8 mouse cellular contexts compared by ENCODE assay signal in the genomic region with DNA sequence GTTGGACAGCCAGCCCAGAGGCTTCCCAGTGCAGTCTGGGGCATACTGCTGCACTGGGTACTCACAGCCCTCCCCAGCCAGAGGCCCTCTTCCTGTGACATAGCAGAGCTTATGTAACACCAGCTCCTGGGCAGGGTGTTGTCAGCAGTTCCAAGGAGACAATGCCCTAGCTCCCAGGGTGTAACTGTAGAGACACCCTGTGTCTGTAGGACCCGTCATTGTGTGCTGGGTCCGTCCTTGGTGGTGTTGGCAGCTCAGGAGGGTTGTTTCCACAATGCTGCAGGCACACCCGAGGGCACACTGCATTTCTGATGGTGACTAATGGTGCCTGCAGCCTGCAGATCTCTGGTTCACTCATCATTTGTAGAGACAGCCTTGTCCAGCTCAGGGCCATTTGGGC. TPM values are rescaled to one million over a fixed set of nuclear protein-coding genes. Genes with fewer than 3 reads are reported as not detected.
DNase-seq lines count a peak whose midpoint lies in the region; ATAC-seq and TF ChIP-seq lines count a peak whose summit lies in the region.
"Had no signal": no experiment of that assay in that cellular context is flagged by ENCODE, and none has a peak within 500 bp of the region (broad histone marks: within the 10 kb centered on the region; RNA-seq: fewer than 3 reads in every experiment).

No protein-coding gene starts in this region.

- no peaks in the 10 kb centered on the region for H3K36me3 ChIP-seq in midbrain, embryonic 10.5 days
- no peaks in the 10 kb centered on the region for H3K36me3 ChIP-seq in midbrain, postnatal 0 days (ENCODE audit: insufficient read depth, low read length)
- H3K36me3 ChIP-seq in neural tube, embryonic 13.5 days, result no peaks in the 10 kb centered on the region

- TF ChIP-seq CTCF in midbrain, postnatal 0 days (IDR thresholded peaks at IDR 0.05), result no peak

- 63% methylated on average over 3 of the region's 3 CpGs for WGBS in midbrain, embryonic 10.5 days
- WGBS in midbrain, postnatal 0 days, result 46% methylated on average over 3 of the region's 3 CpGs
- 26% methylated on average over 3 of the region's 3 CpGs for WGBS in neural tube, embryonic 13.5 days

- peaks cover 10% of the 10 kb centered on the region; the same call in 1 of the 2 replicates for H3K27me3 ChIP-seq in midbrain, embryonic 10.5 days (ENCODE audit: low read depth, poor library complexity, severe bottlenecking)
- H3K27me3 ChIP-seq in midbrain, postnatal 0 days (ENCODE audit: insufficient read depth, low read length), result no peaks in the 10 kb centered on the region
- H3K27me3 ChIP-seq in neural tube, embryonic 13.5 days, result no peaks in the 10 kb centered on the region

- no peak overlapping the region for H3K4me2 ChIP-seq in midbrain, postnatal 0 days (ENCODE audit: low read depth, low read length, poor library complexity, severe bottlenecking)
- no peak overlapping the region for H3K4me2 ChIP-seq in neural tube, embryonic 13.5 days

- no peaks in the 10 kb centered on the region for H3K9me3 ChIP-seq in midbrain, embryonic 10.5 days (replicated peaks)
- no peaks in the 10 kb centered on the region for H3K9me3 ChIP-seq in midbrain, postnatal 0 days (ENCODE audit: low read length)
- H3K9me3 ChIP-seq in neural tube, embryonic 13.5 days, result no peaks in the 10 kb centered on the region

- peaks cover 83% of the 10 kb centered on the region for H3K4me1 ChIP-seq in midbrain, embryonic 10.5 days
- H3K4me1 ChIP-seq in midbrain, postnatal 0 days (ENCODE audit: insufficient read depth, low read length), result peaks cover 12% of the 10 kb centered on the region; the same call in 1 of the 2 replicates
- H3K4me1 ChIP-seq in neural tube, embryonic 13.5 days (replicated peaks), result peaks cover 79% of the 10 kb centered on the region

- peak overlapping the region; percentile 90 for H3K27ac ChIP-seq in midbrain, embryonic 10.5 days (replicated peaks)
- no peak overlapping the region for H3K27ac ChIP-seq in midbrain, postnatal 0 days (ENCODE audit: low read depth, low read length)
- peak overlapping the region; percentile 92 for H3K27ac ChIP-seq in neural tube, embryonic 13.5 days (replicated peaks)
- H3K27ac ChIP-seq: liver, embryonic 14.5 days had no signal

- H3K4me3 ChIP-seq in midbrain, embryonic 10.5 days, result no peak overlapping the region
- no peak overlapping the region for H3K4me3 ChIP-seq in midbrain, postnatal 0 days (ENCODE audit: low read depth, low read length)
- H3K4me3 ChIP-seq in neural tube, embryonic 13.5 days, result no peak overlapping the region

- H3K9ac ChIP-seq in midbrain, postnatal 0 days (replicated peaks; ENCODE audit: low read length, poor library complexity, severe bottlenecking), result no peak overlapping the region
- no peak overlapping the region; the same call in 1 of the 2 replicates for H3K9ac ChIP-seq in neural tube, embryonic 13.5 days
- H3K9ac ChIP-seq: liver, embryonic 14.5 days had no signal

- no peak for DNase-seq in midbrain, embryonic 10.5 days (ENCODE audit: low spot score)
- no peak for DNase-seq in midbrain, postnatal 0 days (ENCODE audit: low spot score)
- peak; percentile 54 for DNase-seq in kidney, postnatal 14 days
- DNase-seq in frontal cortex, postnatal 10 days (ENCODE audit: low spot score in 2 of 2), result no peak
- no peak for DNase-seq in testis, postnatal 14 days (ENCODE audit: low spot score)

- ATAC-seq in midbrain, postnatal 0 days (ENCODE audit: low FRiP score), result no peak
- peak; percentile 75 for ATAC-seq in common myeloid progenitor, adult 5-6 weeks (replicated peaks; ENCODE audit: low read depth, poor library complexity, severe bottlenecking)
- ATAC-seq in neural tube, embryonic 13.5 days (ENCODE audit: low read depth), result no peak

RNA-seq across cellular contexts. Expression of gene Tpra1, which starts 24.8 kb away (rescaled TPM):
- polyA plus RNA-seq in midbrain, embryonic 10.5 days (2016; fragmentation: Nextera tagmentation; extraction: Ambion mirVana), result 56.0 and 57.6 TPM in 2 replicates
- 65.7 and 69.7 TPM in 2 replicates for total RNA-seq in midbrain, postnatal 0 days (2014; rRNA removed)
- polyA plus RNA-seq in midbrain, postnatal 0 days (2015; fragmentation: Nextera tagmentation; extraction: Ambion mirVana), result 52.7 and 67.5 TPM in 2 replicates
- total RNA-seq in common myeloid progenitor, adult 5-6 weeks (2017), result 27.9 and 32.5 TPM in 2 replicates
- polyA plus RNA-seq in neural tube, embryonic 13.5 days (2015; fragmentation: Nextera tagmentation; extraction: Ambion mirVana), result 75.6 and 76.1 TPM in 2 replicates

RNA-seq across cellular contexts. Expression of gene Mcm2, which starts 28.3 kb away (rescaled TPM):
- polyA plus RNA-seq in midbrain, embryonic 10.5 days (2016; fragmentation: Nextera tagmentation; extraction: Ambion mirVana), result 290 and 301 TPM in 2 replicates
- total RNA-seq in midbrain, postnatal 0 days (2014; rRNA removed), result 11.4 and 16.2 TPM in 2 replicates
- polyA plus RNA-seq in midbrain, postnatal 0 days (2015; fragmentation: Nextera tagmentation; extraction: Ambion mirVana), result 7.6 and 7.7 TPM in 2 replicates
- 188 TPM in 2 replicates for total RNA-seq in common myeloid progenitor, adult 5-6 weeks (2017)
- polyA plus RNA-seq in neural tube, embryonic 13.5 days (2015; fragmentation: Nextera tagmentation; extraction: Ambion mirVana), result 33.5 and 40.5 TPM in 2 replicates

RNA-seq across cellular contexts. Expression of gene Podxl2, which starts 52.0 kb away (rescaled TPM):
- polyA plus RNA-seq in midbrain, embryonic 10.5 days (2016; fragmentation: Nextera tagmentation; extraction: Ambion mirVana), result 69.4 and 117 TPM in 2 replicates
- total RNA-seq in midbrain, postnatal 0 days (2014; rRNA removed), result 883 and 1,011 TPM in 2 replicates
- polyA plus RNA-seq in midbrain, postnatal 0 days (2015; fragmentation: Nextera tagmentation; extraction: Ambion mirVana), result 727 and 776 TPM in 2 replicates
- 0.55 TPM in 1 of 2 replicates, not detected in the other for total RNA-seq in common myeloid progenitor, adult 5-6 weeks (2017)
- 548 and 565 TPM in 2 replicates for polyA plus RNA-seq in neural tube, embryonic 13.5 days (2015; fragmentation: Nextera tagmentation; extraction: Ambion mirVana)
